In the genomic region with DNA sequence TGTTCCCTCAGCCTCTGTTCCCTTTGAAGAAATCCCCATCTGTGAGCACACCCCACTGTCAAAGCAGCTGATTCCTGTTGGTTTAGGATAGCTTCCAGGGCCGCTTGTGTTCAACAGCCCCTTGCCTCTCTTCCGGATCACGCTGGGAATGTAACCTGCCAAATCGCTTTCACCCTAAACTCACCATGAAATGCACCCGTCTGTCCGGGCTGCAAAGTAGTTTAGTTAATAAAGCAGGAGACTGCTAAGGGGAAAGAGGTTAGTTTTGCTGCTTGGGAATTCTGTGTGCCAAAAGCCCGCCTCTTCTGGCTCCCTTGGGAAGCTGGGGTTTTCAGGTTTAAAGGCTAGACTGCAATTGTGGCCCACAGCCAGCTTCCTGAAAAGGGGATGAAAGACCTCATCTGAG, we compare ENCODE assay signal across 8 mouse cellular contexts.
DNase-seq lines count a peak whose midpoint lies in the region; ATAC-seq lines count a peak whose summit lies in the region.

No protein-coding gene starts in this region.

- no peaks in the 10 kb centered on the region for H3K36me3 ChIP-seq in forebrain, embryonic 14.5 days (ENCODE audit: control insufficient read depth, insufficient read depth, low read length)
- H3K36me3 ChIP-seq in forebrain, embryonic 12.5 days (replicated peaks): no peaks in the 10 kb centered on the region
- no peaks in the 10 kb centered on the region for H3K36me3 ChIP-seq in hindbrain, embryonic 14.5 days (replicated peaks; ENCODE audit: control insufficient read depth, insufficient read depth)
- no peaks in the 10 kb centered on the region for H3K36me3 ChIP-seq in limb, embryonic 13.5 days

- peak; percentile 89 for DNase-seq in forebrain, embryonic 14.5 days (ENCODE audit: low spot score)
- DNase-seq in Muller cell, postnatal 12 days (ENCODE audit: inconsistent ontology term): peak; percentile 54
- peak; percentile 23 for DNase-seq in gastrocnemius, adult 18-20 months (ENCODE audit: low spot score)
- peak; percentile 68 for DNase-seq in hindbrain, embryonic 14.5 days (ENCODE audit: low spot score)
- DNase-seq in thymus, adult 18-20 months: no peak
- no peak for DNase-seq in urinary bladder, postnatal 25 days (ENCODE audit: low spot score)

- 0 out of 2 replicates have a peak overlapping the region, but pooled peaks have one; percentile 12 for H3K4me2 ChIP-seq in forebrain, embryonic 14.5 days (ENCODE audit: low read length)
- no peak overlapping the region for H3K4me2 ChIP-seq in forebrain, embryonic 12.5 days
- 0 out of 2 replicates have a peak overlapping the region, but pooled peaks have one; percentile 16 for H3K4me2 ChIP-seq in hindbrain, embryonic 14.5 days (replicated peaks)
- H3K4me2 ChIP-seq in limb, embryonic 13.5 days (replicated peaks): peak overlapping the region; percentile 41

- H3K27me3 ChIP-seq in forebrain, embryonic 14.5 days (replicated peaks; ENCODE audit: control insufficient read depth, insufficient read depth, low read length): no peaks in the 10 kb centered on the region
- H3K27me3 ChIP-seq in forebrain, embryonic 12.5 days: no peaks in the 10 kb centered on the region
- no peaks in the 10 kb centered on the region for H3K27me3 ChIP-seq in hindbrain, embryonic 14.5 days (ENCODE audit: control insufficient read depth, insufficient read depth, low read length)
- H3K27me3 ChIP-seq in limb, embryonic 13.5 days: peaks cover 12% of the 10 kb centered on the region; the same call in 1 of the 2 replicates

- ATAC-seq in forebrain, embryonic 14.5 days: peak; percentile 88
- no peak for ATAC-seq in forebrain, embryonic 12.5 days (ENCODE audit: low FRiP score)
- ATAC-seq in hindbrain, embryonic 14.5 days (ENCODE audit: low FRiP score): peak; percentile 77; the same call in 1 of the 2 replicates
- peak; percentile 69; the same call in 1 of the 2 replicates for ATAC-seq in limb, embryonic 13.5 days (ENCODE audit: low FRiP score, low read depth)

- peak overlapping the region; percentile 17; the same call in 1 of the 2 replicates for H3K9ac ChIP-seq in forebrain, embryonic 14.5 days (ENCODE audit: low read length)
- H3K9ac ChIP-seq in forebrain, embryonic 12.5 days: no peak overlapping the region
- H3K9ac ChIP-seq in hindbrain, embryonic 14.5 days: no peak overlapping the region
- H3K9ac ChIP-seq in limb, embryonic 13.5 days: peak overlapping the region; percentile 4; the same call in 1 of the 2 replicates

- peaks cover 5% of the 10 kb centered on the region; the same call in 1 of the 2 replicates for H3K4me1 ChIP-seq in forebrain, embryonic 14.5 days (ENCODE audit: control insufficient read depth, insufficient read depth, low read length)
- H3K4me1 ChIP-seq in forebrain, embryonic 12.5 days: peaks cover 6% of the 10 kb centered on the region; the same call in 1 of the 2 replicates
- no peaks in the 10 kb centered on the region for H3K4me1 ChIP-seq in hindbrain, embryonic 14.5 days (replicated peaks; ENCODE audit: control insufficient read depth, insufficient read depth, low read length)
- H3K4me1 ChIP-seq in limb, embryonic 13.5 days: peaks cover 6% of the 10 kb centered on the region; the same call in 1 of the 2 replicates

- H3K27ac ChIP-seq in forebrain, embryonic 14.5 days (ENCODE audit: low read depth, low read length): peak overlapping the region; percentile 60; the same call in 1 of the 2 replicates
- H3K27ac ChIP-seq in forebrain, embryonic 12.5 days: no peak overlapping the region
- no peak overlapping the region for H3K27ac ChIP-seq in hindbrain, embryonic 14.5 days
- no peak overlapping the region for H3K27ac ChIP-seq in limb, embryonic 13.5 days

- 10% methylated on average over 7 of the region's 7 CpGs for WGBS in forebrain, embryonic 14.5 days
- WGBS in forebrain, embryonic 12.5 days: 30% methylated on average over 7 of the region's 7 CpGs
- WGBS in hindbrain, embryonic 14.5 days: 8% methylated on average over 7 of the region's 7 CpGs
- WGBS in limb, embryonic 13.5 days: 9% methylated on average over 7 of the region's 7 CpGs

- H3K4me3 ChIP-seq in forebrain, embryonic 14.5 days (ENCODE audit: low read depth, low read length): no peak overlapping the region
- H3K4me3 ChIP-seq in forebrain, embryonic 12.5 days (replicated peaks): no peak overlapping the region
- no peak overlapping the region for H3K4me3 ChIP-seq in hindbrain, embryonic 14.5 days (replicated peaks; ENCODE audit: low read length)
- H3K4me3 ChIP-seq in limb, embryonic 13.5 days: no peak overlapping the region

- H3K9me3 ChIP-seq in forebrain, embryonic 14.5 days (replicated peaks; ENCODE audit: control insufficient read depth, low read length): no peaks in the 10 kb centered on the region
- no peaks in the 10 kb centered on the region for H3K9me3 ChIP-seq in forebrain, embryonic 12.5 days
- H3K9me3 ChIP-seq in hindbrain, embryonic 14.5 days (ENCODE audit: control insufficient read depth, low read length): no peaks in the 10 kb centered on the region
- H3K9me3 ChIP-seq in limb, embryonic 13.5 days: no peaks in the 10 kb centered on the region

Comparison
In these comparisons a context has a peak if more than half of its experiments do, and no peak if none do; other contexts are left out.
1. H3K9ac ChIP-seq: peak in forebrain, embryonic 14.5 days (single experiment) and limb, embryonic 13.5 days (single experiment); none in forebrain, embryonic 12.5 days (single experiment) and hindbrain, embryonic 14.5 days (single experiment).
2. DNase-seq: peak in forebrain, embryonic 14.5 days (single experiment), Muller cell, postnatal 12 days (single experiment), gastrocnemius, adult 18-20 months (single experiment) and hindbrain, embryonic 14.5 days (single experiment); none in thymus, adult 18-20 months (0 of 2) and urinary bladder, postnatal 25 days (single experiment).